Mouse (Mus musculus): ENCODE data around the gene Nfib. TPM values are rescaled to one million over a fixed set of nuclear protein-coding genes. Genes with fewer than 3 reads are reported as not detected.

Nfib gene
- polyA plus RNA-seq, 1 experiment from 2014 or later: 9.5 TPM

- 81% methylated on average over 10 of the region's 10 CpGs for WGBS (ENCODE audit: insufficient replicate concordance)
- Histone ChIP-seq H3K36me3 (peaks cover 8% of the 10 kb centered on the region; the same call in 1 of the 2 replicates), H3K4me3 (no peak overlapping the region), H3K27ac (no peak overlapping the region), H3K27me3 (replicated peaks) (0 out of 2 replicates have a peak, but pooled peaks cover 5% of the 10 kb centered on the region), H3K9me3 (replicated peaks) (no peaks in the 10 kb centered on the region), H3K9ac (no peak overlapping the region), H3K4me2 (no peak overlapping the region), H3K4me1 (no peaks in the 10 kb centered on the region)
- no peak for ATAC-seq
Observed at GRCm38 (mm10) chr4:82494829-82495228, 210.7 kb downstream of the Nfib start.

- no peak overlapping the region for H3K27ac ChIP-seq
- 0 out of 2 replicates have a peak, but pooled peaks cover under 1% of the 10 kb centered on the region for H3K27me3 ChIP-seq (replicated peaks)
- WGBS (ENCODE audit: insufficient replicate concordance): 72% methylated on average over 3 of the region's 3 CpGs
- H3K4me3 ChIP-seq: no peak overlapping the region
- no peak for ATAC-seq
- no peaks in the 10 kb centered on the region for H3K4me1 ChIP-seq
- no peak overlapping the region for H3K4me2 ChIP-seq
- H3K9ac ChIP-seq: no peak overlapping the region
- H3K36me3 ChIP-seq: peaks cover 8% of the 10 kb centered on the region; the same call in 1 of the 2 replicates
- no peaks in the 10 kb centered on the region for H3K9me3 ChIP-seq (replicated peaks)
Observed at GRCm38 (mm10) chr4:82494424-82494823, 211.1 kb downstream of the Nfib start.

- Histone ChIP-seq H3K9me3 (replicated peaks) (no peaks in the 10 kb centered on the region), H3K4me1 (no peaks in the 10 kb centered on the region), H3K27ac (no peak overlapping the region), H3K4me3 (no peak overlapping the region), H3K27me3 (replicated peaks) (no peaks in the 10 kb centered on the region), H3K9ac (no peak overlapping the region), H3K4me2 (no peak overlapping the region), H3K36me3 (peaks cover 8% of the 10 kb centered on the region; the same call in 1 of the 2 replicates)
- ATAC-seq: no peak
- WGBS (ENCODE audit: insufficient replicate concordance): 63% methylated on average over 1 of the region's 1 CpGs
Observed at GRCm38 (mm10) chr4:82493865-82494264, 211.7 kb downstream of the Nfib start.

- Histone ChIP-seq H3K36me3 (peaks cover 8% of the 10 kb centered on the region; the same call in 1 of the 2 replicates), H3K9ac (no peak overlapping the region), H3K4me3 (no peak overlapping the region), H3K4me1 (no peaks in the 10 kb centered on the region), H3K9me3 (replicated peaks) (no peaks in the 10 kb centered on the region), H3K27ac (no peak overlapping the region), H3K4me2 (no peak overlapping the region), H3K27me3 (replicated peaks) (no peaks in the 10 kb centered on the region)
- ATAC-seq: no peak
- WGBS (ENCODE audit: insufficient replicate concordance): 71% methylated on average over 7 of the region's 7 CpGs
Observed at GRCm38 (mm10) chr4:82493363-82493762, 212.2 kb downstream of the Nfib start.

GRCm38 (mm10) chr4:82492737-82493136 lies 212.8 kb downstream of the Nfib start:
- Histone ChIP-seq H3K9ac (no peak overlapping the region), H3K4me3 (no peak overlapping the region), H3K4me2 (no peak overlapping the region), H3K9me3 (replicated peaks) (no peaks in the 10 kb centered on the region), H3K27me3 (replicated peaks) (no peaks in the 10 kb centered on the region), H3K27ac (no peak overlapping the region), H3K36me3 (0 out of 2 replicates have a peak, but pooled peaks cover 4% of the 10 kb centered on the region), H3K4me1 (no peaks in the 10 kb centered on the region)
- no peak for ATAC-seq
- 56% methylated on average over 2 of the region's 2 CpGs for WGBS (ENCODE audit: insufficient replicate concordance)

GRCm38 (mm10) chr4:82489939-82490338 lies 215.6 kb downstream of the Nfib start:
- no peak overlapping the region for H3K4me2 ChIP-seq
- no peaks in the 10 kb centered on the region for H3K9me3 ChIP-seq (replicated peaks)
- no peaks in the 10 kb centered on the region for H3K27me3 ChIP-seq (replicated peaks)
- H3K4me1 ChIP-seq: no peaks in the 10 kb centered on the region
- 0 out of 2 replicates have a peak, but pooled peaks cover 3% of the 10 kb centered on the region for H3K36me3 ChIP-seq
- no peak for ATAC-seq
- no peak overlapping the region for H3K4me3 ChIP-seq
- H3K9ac ChIP-seq: no peak overlapping the region
- 34% methylated on average over 2 of the region's 2 CpGs for WGBS (ENCODE audit: insufficient replicate concordance)
- no peak overlapping the region for H3K27ac ChIP-seq

GRCm38 (mm10) chr4:82485910-82486309 lies 219.6 kb downstream of the Nfib start:
- no peaks in the 10 kb centered on the region; the same call in 1 of the 2 replicates for H3K4me1 ChIP-seq
- H3K27me3 ChIP-seq (replicated peaks): no peaks in the 10 kb centered on the region
- no peak for ATAC-seq
- H3K36me3 ChIP-seq: 0 out of 2 replicates have a peak, but pooled peaks cover 3% of the 10 kb centered on the region
- WGBS (ENCODE audit: insufficient replicate concordance): 74% methylated on average over 2 of the region's 2 CpGs
- no peak overlapping the region for H3K9ac ChIP-seq
- no peaks in the 10 kb centered on the region for H3K9me3 ChIP-seq (replicated peaks)
- no peak overlapping the region for H3K4me2 ChIP-seq
- H3K4me3 ChIP-seq: no peak overlapping the region
- no peak overlapping the region for H3K27ac ChIP-seq

GRCm38 (mm10) chr4:82483871-82484270 lies 221.7 kb downstream of the Nfib start:
- no peak overlapping the region for H3K9ac ChIP-seq
- H3K4me2 ChIP-seq: no peak overlapping the region
- no peak overlapping the region for H3K4me3 ChIP-seq
- no peaks in the 10 kb centered on the region for H3K27me3 ChIP-seq (replicated peaks)
- H3K9me3 ChIP-seq (replicated peaks): no peaks in the 10 kb centered on the region
- 63% methylated on average over 1 of the region's 1 CpGs for WGBS (ENCODE audit: insufficient replicate concordance)
- no peak overlapping the region for H3K27ac ChIP-seq
- H3K4me1 ChIP-seq: no peaks in the 10 kb centered on the region; the same call in 1 of the 2 replicates
- H3K36me3 ChIP-seq: 0 out of 2 replicates have a peak, but pooled peaks cover 3% of the 10 kb centered on the region
- no peak for ATAC-seq

- no peak overlapping the region for H3K9ac ChIP-seq
- H3K4me1 ChIP-seq: no peaks in the 10 kb centered on the region; the same call in 1 of the 2 replicates
- 0 out of 2 replicates have a peak, but pooled peaks cover 3% of the 10 kb centered on the region for H3K36me3 ChIP-seq
- H3K4me2 ChIP-seq: no peak overlapping the region
- no peaks in the 10 kb centered on the region for H3K9me3 ChIP-seq (replicated peaks)
- H3K4me3 ChIP-seq: no peak overlapping the region
- ATAC-seq: no peak
- no peaks in the 10 kb centered on the region for H3K27me3 ChIP-seq (replicated peaks)
- no peak overlapping the region for H3K27ac ChIP-seq
- 53% methylated on average over 6 of the region's 6 CpGs for WGBS (ENCODE audit: insufficient replicate concordance)
Observed at GRCm38 (mm10) chr4:82483298-82483697, 222.3 kb downstream of the Nfib start.

- H3K27ac ChIP-seq: no peak overlapping the region
- H3K9ac ChIP-seq: no peak overlapping the region
- H3K4me3 ChIP-seq: no peak overlapping the region
- ATAC-seq: no peak
- no peak overlapping the region for H3K4me2 ChIP-seq
- no peaks in the 10 kb centered on the region for H3K27me3 ChIP-seq (replicated peaks)
- no peaks in the 10 kb centered on the region for H3K9me3 ChIP-seq (replicated peaks)
- peaks cover 4% of the 10 kb centered on the region; the same call in 1 of the 2 replicates for H3K4me1 ChIP-seq
- 77% methylated on average over 9 of the region's 9 CpGs for WGBS (ENCODE audit: insufficient replicate concordance)
- H3K36me3 ChIP-seq: no peaks in the 10 kb centered on the region
Observed at GRCm38 (mm10) chr4:82480635-82481034, 224.9 kb downstream of the Nfib start.

GRCm38 (mm10) chr4:82479394-82479793 lies 226.2 kb downstream of the Nfib start:
- no peaks in the 10 kb centered on the region for H3K27me3 ChIP-seq (replicated peaks)
- H3K4me1 ChIP-seq: peaks cover 7% of the 10 kb centered on the region; the same call in 1 of the 2 replicates
- 43% methylated on average over 4 of the region's 4 CpGs for WGBS (ENCODE audit: insufficient replicate concordance)
- no peaks in the 10 kb centered on the region for H3K9me3 ChIP-seq (replicated peaks)
- H3K9ac ChIP-seq: no peak overlapping the region
- ATAC-seq: no peak
- no peak overlapping the region for H3K4me2 ChIP-seq
- H3K36me3 ChIP-seq: no peaks in the 10 kb centered on the region
- H3K27ac ChIP-seq: no peak overlapping the region
- no peak overlapping the region for H3K4me3 ChIP-seq

GRCm38 (mm10) chr4:82477742-82478141 lies 227.8 kb downstream of the Nfib start:
- Histone ChIP-seq H3K27me3 (replicated peaks) (no peaks in the 10 kb centered on the region), H3K36me3 (no peaks in the 10 kb centered on the region), H3K9me3 (replicated peaks) (no peaks in the 10 kb centered on the region), H3K4me2 (no peak overlapping the region), H3K4me1 (peaks cover 7% of the 10 kb centered on the region; the same call in 1 of the 2 replicates), H3K9ac (no peak overlapping the region), H3K4me3 (no peak overlapping the region), H3K27ac (no peak overlapping the region)
- 58% methylated on average over 2 of the region's 2 CpGs for WGBS (ENCODE audit: insufficient replicate concordance)
- ATAC-seq: no peak

- H3K4me3 ChIP-seq: no peak overlapping the region
- no peak for ATAC-seq
Observed at GRCm38 (mm10) chr4:82476411-82476810, 229.1 kb downstream of the Nfib start.

More at GRCm38 (mm10) chr4:82476411-82476810, 229.1 kb downstream of the Nfib start:
- Histone ChIP-seq H3K9ac (no peak overlapping the region), H3K9me3 (replicated peaks) (no peaks in the 10 kb centered on the region), H3K4me1 (peaks cover 9% of the 10 kb centered on the region; the same call in 1 of the 2 replicates), H3K27me3 (replicated peaks) (no peaks in the 10 kb centered on the region), H3K27ac (no peak overlapping the region), H3K36me3 (no peaks in the 10 kb centered on the region), H3K4me2 (no peak overlapping the region)
- WGBS (ENCODE audit: insufficient replicate concordance): 55% methylated on average over 2 of the region's 2 CpGs
